Mouse (Mus musculus): ENCODE data around the gene Fbxo24. TPM values are rescaled to one million over a fixed set of nuclear protein-coding genes. Genes with fewer than 3 reads are reported as not detected.
A peak's percentile ranks its signal among the peaks of the same experiment; 100 is the strongest.

The Fbxo24 gene
- total RNA-seq, 1 experiment, result 1.1 TPM

DNA sequence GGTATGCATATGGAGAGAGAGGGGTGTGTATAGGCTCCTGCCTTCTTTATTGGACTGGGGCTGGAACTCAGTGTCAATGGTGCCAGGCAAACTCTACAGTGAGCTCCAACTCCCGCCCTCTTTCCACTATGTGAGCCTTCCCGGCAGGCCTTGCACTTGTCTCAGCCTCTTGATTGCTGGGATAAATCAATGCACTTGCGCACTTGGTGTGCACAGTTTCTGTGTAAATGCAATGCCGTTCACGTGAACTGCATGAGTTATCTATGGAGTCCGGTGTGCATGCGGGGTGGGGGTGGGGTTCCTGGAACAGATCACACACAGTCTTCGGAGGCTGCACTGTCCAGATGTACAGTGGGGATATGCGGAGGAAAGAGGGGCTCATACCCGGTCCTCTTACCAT is 24.6 kb upstream of the Fbxo24 start:
- Histone ChIP-seq H3K36me3 (ENCODE audit: control insufficient read depth, insufficient read depth, low read length, poor library complexity, severe bottlenecking) (peaks cover 26% of the 10 kb centered on the region), H3K27ac (ENCODE audit: insufficient read depth, low read depth, low read length, poor library complexity, severe bottlenecking) (no peak overlapping the region), H3K4me3 (ENCODE audit: insufficient read depth in 1 of 2, low read depth in 1 of 2, low read length in 2 of 2, poor library complexity in 1 of 2, severe bottlenecking in 1 of 2) (no peak overlapping the region), H3K9ac (ENCODE audit: insufficient read depth, low read depth, low read length, poor library complexity, severe bottlenecking) (no peak overlapping the region), H3K4me1 (ENCODE audit: control insufficient read depth in 2 of 2, insufficient read depth in 2 of 2, low read length in 2 of 2, poor library complexity in 1 of 2) (peaks cover 0 to 3% of the 10 kb centered on the region in 2 experiments; a peak in 1 of 4 replicates), H3K9me3 (ENCODE audit: control insufficient read depth, insufficient read depth, low read depth, low read length) (no peaks in the 10 kb centered on the region)
- TF ChIP-seq HCFC1 (IDR thresholded peaks at IDR 0.05; ENCODE audit: borderline replicate concordance, insufficient read depth, low read length) (no peak), CHD2 (IDR thresholded peaks at IDR 0.05; ENCODE audit: low read depth, low read length) (no peak), MAFK (IDR thresholded peaks at IDR 0.05; ENCODE audit: insufficient read depth, low read depth, low read length) (no peak), ZNF384 (IDR thresholded peaks at IDR 0.05; ENCODE audit: low read depth, low read length) (no peak), ZC3H11A (IDR thresholded peaks at IDR 0.05; ENCODE audit: borderline replicate concordance, low read depth, low read length) (no peak)
- no peak for DNase-seq (ENCODE audit: low read depth, low spot score)
- in situ Hi-C loops (cut with MboI; ENCODE audit: low sequenced_read_pairs in 2 of 2, unreplicated experiment in 2 of 2), result loop anchor here in 1 of 2 experiments (10.0 kb wide), 1 partner anchor 111 kb away; no protein-coding TSS in a partner anchor

DNA sequence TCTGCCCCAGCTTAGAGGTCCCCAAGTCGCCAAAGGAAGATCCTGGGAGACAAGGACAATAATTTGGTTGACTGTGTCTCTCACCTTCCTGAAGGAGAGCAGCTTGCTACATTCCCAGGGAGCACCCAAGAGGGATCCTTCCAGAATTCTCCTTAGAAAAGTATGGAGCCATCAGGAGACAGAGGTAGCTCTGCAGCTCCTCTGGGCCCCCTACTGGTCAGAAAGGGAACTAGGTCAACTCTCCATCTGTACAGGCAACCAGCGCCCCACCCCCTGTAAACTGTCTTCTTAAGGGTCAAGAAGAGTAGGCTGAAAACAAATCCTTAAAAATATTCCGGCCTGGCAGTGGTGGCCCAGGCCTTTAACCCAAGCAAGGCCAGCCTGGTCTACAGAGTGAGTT is 23.7 kb upstream of the Fbxo24 start:
- H3K36me3 ChIP-seq (ENCODE audit: control insufficient read depth, insufficient read depth, low read length, poor library complexity, severe bottlenecking), result peaks cover 26% of the 10 kb centered on the region
- peaks cover 0 to 3% of the 10 kb centered on the region in 2 experiments; a peak in 1 of 4 replicates for H3K4me1 ChIP-seq (ENCODE audit: control insufficient read depth in 2 of 2, insufficient read depth in 2 of 2, low read length in 2 of 2, poor library complexity in 1 of 2)
- no peak overlapping the region for H3K27ac ChIP-seq (ENCODE audit: insufficient read depth, low read depth, low read length, poor library complexity, severe bottlenecking)
- no peaks in the 10 kb centered on the region for H3K9me3 ChIP-seq (ENCODE audit: control insufficient read depth, insufficient read depth, low read depth, low read length)
- no peak for DNase-seq (ENCODE audit: low read depth, low spot score)
- TF ChIP-seq MAFK (IDR thresholded peaks at IDR 0.05; ENCODE audit: insufficient read depth, low read depth, low read length), result no peak
- no peak for TF ChIP-seq HCFC1 (IDR thresholded peaks at IDR 0.05; ENCODE audit: borderline replicate concordance, insufficient read depth, low read length)
- TF ChIP-seq CHD2 (IDR thresholded peaks at IDR 0.05; ENCODE audit: low read depth, low read length), result no peak
- no peak for TF ChIP-seq ZNF384 (IDR thresholded peaks at IDR 0.05; ENCODE audit: low read depth, low read length)
- TF ChIP-seq ZC3H11A (IDR thresholded peaks at IDR 0.05; ENCODE audit: borderline replicate concordance, low read depth, low read length), result no peak
- in situ Hi-C loops (cut with MboI; ENCODE audit: low sequenced_read_pairs in 2 of 2, unreplicated experiment in 2 of 2), result loop anchor here in 1 of 2 experiments (10.0 kb wide), 1 partner anchor 112 kb away; no protein-coding TSS in a partner anchor
- no peak overlapping the region for H3K9ac ChIP-seq (ENCODE audit: insufficient read depth, low read depth, low read length, poor library complexity, severe bottlenecking)
- H3K4me3 ChIP-seq (ENCODE audit: insufficient read depth in 1 of 2, low read depth in 1 of 2, low read length in 2 of 2, poor library complexity in 1 of 2, severe bottlenecking in 1 of 2), result no peak overlapping the region

- H3K4me3 ChIP-seq (ENCODE audit: insufficient read depth in 1 of 2, low read depth in 1 of 2, low read length in 2 of 2, poor library complexity in 1 of 2, severe bottlenecking in 1 of 2), result peak overlapping the region; percentile 36 to 56
- peak; percentile 85 for TF ChIP-seq ZNF384 (IDR thresholded peaks at IDR 0.05; ENCODE audit: low read depth, low read length)
- TF ChIP-seq CHD2 (IDR thresholded peaks at IDR 0.05; ENCODE audit: low read depth, low read length), result no peak
- peaks cover 2 to 12% of the 10 kb centered on the region in 2 experiments; a peak in 2 of 4 replicates for H3K4me1 ChIP-seq (ENCODE audit: control insufficient read depth in 2 of 2, insufficient read depth in 2 of 2, low read length in 2 of 2, poor library complexity in 1 of 2)
- peaks cover 19% of the 10 kb centered on the region for H3K36me3 ChIP-seq (ENCODE audit: control insufficient read depth, insufficient read depth, low read length, poor library complexity, severe bottlenecking)
- peak overlapping the region; percentile 12; the same call in 1 of the 2 replicates for H3K27ac ChIP-seq (ENCODE audit: insufficient read depth, low read depth, low read length, poor library complexity, severe bottlenecking)
- no peak for DNase-seq (ENCODE audit: low read depth, low spot score)
- in situ Hi-C loops (cut with MboI; ENCODE audit: low sequenced_read_pairs in 2 of 2, unreplicated experiment in 2 of 2), result loop anchor here in 1 of 2 experiments (10.0 kb wide), 1 partner anchor 115 kb away; no protein-coding TSS in a partner anchor
- H3K9me3 ChIP-seq (ENCODE audit: control insufficient read depth, insufficient read depth, low read depth, low read length), result no peaks in the 10 kb centered on the region
- H3K9ac ChIP-seq (ENCODE audit: insufficient read depth, low read depth, low read length, poor library complexity, severe bottlenecking), result peak overlapping the region; percentile 57
These were observed 21.1 kb upstream of the Fbxo24 start for GRCm38 (mm10) chr5:137649669-137650571.

DNA sequence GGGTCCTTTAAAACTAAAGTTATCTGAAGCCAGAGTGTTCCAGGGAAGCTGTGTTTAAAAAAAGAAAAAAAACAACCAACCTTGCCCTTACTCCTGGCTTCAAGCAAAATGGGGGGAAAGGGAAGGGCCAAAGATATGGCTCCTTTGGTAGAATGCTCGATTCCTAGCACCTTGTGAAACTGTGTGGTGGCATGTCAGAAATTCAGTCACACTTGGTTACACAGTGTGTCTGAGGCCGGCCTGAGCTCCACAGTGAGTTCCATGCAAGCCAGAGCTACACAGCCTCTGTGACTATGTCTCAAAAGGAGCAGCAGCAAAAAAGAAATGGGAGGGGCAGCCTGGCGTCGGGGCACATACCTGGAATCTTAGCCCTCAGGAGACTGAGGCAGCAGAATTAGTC is 20.4 kb upstream of the Fbxo24 start:
- no peak for DNase-seq (ENCODE audit: low read depth, low spot score)
- H3K4me3 ChIP-seq (ENCODE audit: insufficient read depth in 1 of 2, low read depth in 1 of 2, low read length in 2 of 2, poor library complexity in 1 of 2, severe bottlenecking in 1 of 2), result no peak overlapping the region
- no peak overlapping the region for H3K27ac ChIP-seq (ENCODE audit: insufficient read depth, low read depth, low read length, poor library complexity, severe bottlenecking)
- peaks cover 2 to 15% of the 10 kb centered on the region in 2 experiments; a peak in 2 of 4 replicates for H3K4me1 ChIP-seq (ENCODE audit: control insufficient read depth in 2 of 2, insufficient read depth in 2 of 2, low read length in 2 of 2, poor library complexity in 1 of 2)
- in situ Hi-C loops (cut with MboI; ENCODE audit: low sequenced_read_pairs in 2 of 2, unreplicated experiment in 2 of 2), result no loop called here
- no peaks in the 10 kb centered on the region for H3K9me3 ChIP-seq (ENCODE audit: control insufficient read depth, insufficient read depth, low read depth, low read length)
- TF ChIP-seq ZNF384 (IDR thresholded peaks at IDR 0.05; ENCODE audit: low read depth, low read length) (no peak), ZC3H11A (IDR thresholded peaks at IDR 0.05; ENCODE audit: borderline replicate concordance, low read depth, low read length) (no peak), HCFC1 (IDR thresholded peaks at IDR 0.05; ENCODE audit: borderline replicate concordance, insufficient read depth, low read length) (no peak), CHD2 (IDR thresholded peaks at IDR 0.05; ENCODE audit: low read depth, low read length) (no peak), MAFK (IDR thresholded peaks at IDR 0.05; ENCODE audit: insufficient read depth, low read depth, low read length) (no peak)
- no peak overlapping the region for H3K9ac ChIP-seq (ENCODE audit: insufficient read depth, low read depth, low read length, poor library complexity, severe bottlenecking)
- peaks cover 19% of the 10 kb centered on the region for H3K36me3 ChIP-seq (ENCODE audit: control insufficient read depth, insufficient read depth, low read length, poor library complexity, severe bottlenecking)

All from ES-E14 (cell line).